Mouse (Mus musculus): ENCODE data around the gene Lgals12.

DNA sequence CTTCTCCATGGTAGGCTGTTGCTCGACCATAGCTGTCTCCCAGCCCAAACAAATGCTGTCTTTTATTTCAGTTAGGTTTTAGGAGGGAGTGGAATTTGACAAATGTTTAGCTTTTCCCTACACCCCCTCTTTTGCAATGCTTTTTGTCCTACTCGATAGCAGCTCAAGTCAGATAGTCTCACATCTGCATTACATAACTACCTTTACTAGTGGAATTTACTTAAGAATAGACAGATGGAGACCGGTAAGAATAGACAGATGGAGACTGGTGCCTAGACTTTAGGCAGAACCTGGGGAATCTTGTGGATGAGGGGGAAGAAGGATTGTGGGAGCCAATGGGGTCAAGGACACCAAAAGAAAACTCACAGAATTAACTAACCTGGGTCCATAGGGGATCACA lies 23.4 kb downstream of the Lgals12 start:
- TF ChIP-seq POLR2A (IDR thresholded peaks at IDR 0.05; ENCODE audit: borderline replicate concordance, insufficient read depth, low read length): no peak
- no peak for TF ChIP-seq CTCF (IDR thresholded peaks at IDR 0.05; ENCODE audit: borderline replicate concordance, insufficient read depth, low read depth, low read length)
